Mouse (Mus musculus): ENCODE measurements around the gene Rin3.

Gene Rin3

GRCm38 (mm10) chr12:102302831-102303351 lies 20.0 kb downstream of the Rin3 start:
- DNase-seq (ENCODE audit: low spot score), result no peak

- DNase-seq (ENCODE audit: low spot score), result no peak
Measured at GRCm38 (mm10) chr12:102303867-102304266, 21.0 kb downstream of the Rin3 start.

DNA sequence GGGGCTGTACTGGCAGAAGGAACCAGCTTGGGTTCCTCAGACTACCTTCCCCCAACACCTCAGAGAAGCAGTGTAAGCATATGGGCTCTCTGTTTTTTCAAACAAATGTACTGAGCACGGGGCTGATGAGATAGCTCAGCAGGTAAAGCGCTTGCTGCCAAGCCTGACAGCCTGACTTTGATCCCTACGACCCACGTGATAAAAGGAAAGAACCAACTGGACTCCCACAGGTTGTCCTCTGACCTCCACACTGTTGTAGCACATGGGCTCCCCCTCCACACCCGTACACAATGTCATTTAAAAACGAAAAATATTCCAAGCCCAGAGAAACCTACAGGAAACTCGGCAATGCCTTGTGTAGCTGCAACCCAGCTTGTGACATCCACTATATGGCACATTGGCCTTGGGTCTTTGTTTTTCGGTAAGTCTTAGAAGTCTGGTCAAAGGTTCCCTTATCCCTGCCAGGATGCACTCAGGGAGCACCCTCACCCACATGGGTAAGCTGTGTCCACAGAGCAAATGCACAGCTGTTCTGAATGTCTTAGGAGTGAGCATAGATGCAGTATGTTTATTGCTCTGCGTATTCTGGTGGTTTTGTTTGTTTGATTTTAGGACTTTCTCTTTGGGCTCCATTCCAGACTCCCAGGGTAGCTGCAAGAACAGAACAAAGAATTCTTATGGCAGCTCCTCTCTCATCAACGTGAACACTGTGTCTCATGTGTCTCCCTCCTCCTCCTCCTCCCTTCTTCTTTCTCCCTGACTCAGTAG lies 22.4 kb downstream of the Rin3 start:
- no peak for DNase-seq (ENCODE audit: low spot score)

DNA sequence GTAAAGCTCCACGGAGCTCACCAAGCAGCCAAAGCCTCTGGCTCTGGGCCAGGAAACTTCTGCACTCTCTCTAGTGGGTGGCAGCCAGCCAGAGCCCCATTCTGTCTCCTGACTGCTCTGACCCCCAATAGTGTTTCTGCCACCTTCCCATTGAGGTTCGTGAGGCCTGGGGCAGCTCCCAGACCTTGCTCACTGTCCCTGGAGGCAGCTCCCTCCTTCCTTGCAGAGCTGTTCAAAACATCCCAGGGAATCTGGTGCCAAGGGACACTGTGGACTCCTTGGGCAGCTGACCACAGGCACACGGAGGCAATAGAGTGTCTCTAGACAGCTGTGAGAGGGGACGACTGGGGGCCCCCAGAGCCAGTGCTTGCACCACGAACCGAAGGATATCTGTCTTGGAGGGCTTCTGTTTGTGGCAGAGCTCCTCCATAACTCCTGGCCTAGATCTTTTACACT lies 25.2 kb downstream of the Rin3 start:
- no peak for DNase-seq (ENCODE audit: low spot score)

GRCm38 (mm10) chr12:102308457-102309011 lies 25.7 kb downstream of the Rin3 start:
- DNase-seq (ENCODE audit: low spot score), result no peak

DNA sequence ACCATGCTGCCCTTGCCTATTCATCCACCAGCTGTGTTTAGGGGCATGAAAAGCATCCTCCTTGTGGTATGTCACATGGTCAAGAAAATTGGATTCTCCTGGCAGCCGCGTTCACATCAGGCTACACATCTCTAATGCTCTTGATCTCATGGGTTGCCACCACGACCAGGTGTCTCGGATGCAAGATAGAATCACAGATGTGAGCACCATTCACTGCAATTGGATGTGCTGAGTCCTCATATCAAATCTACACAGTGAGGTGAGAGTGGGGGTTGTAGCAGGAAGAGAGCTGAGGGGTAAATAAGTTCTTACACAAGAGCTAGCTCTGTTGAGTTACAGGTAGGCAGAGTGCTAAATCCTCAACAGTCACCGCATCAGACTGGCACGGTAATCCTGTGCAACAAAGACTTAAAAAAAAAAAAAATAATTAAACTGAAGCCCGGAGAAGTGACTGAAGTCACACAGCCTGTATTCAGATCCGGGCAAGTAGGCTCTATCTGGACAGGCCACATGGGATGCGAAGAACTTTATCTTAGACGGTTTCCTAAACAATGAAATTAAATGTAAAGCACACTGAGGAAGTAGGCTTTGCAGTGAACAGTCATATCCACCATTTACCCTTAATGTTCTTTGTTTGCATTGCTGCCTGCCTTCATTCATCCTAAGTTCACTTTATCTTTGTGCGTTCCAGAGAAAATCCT lies 26.4 kb downstream of the Rin3 start:
- no peak for DNase-seq (ENCODE audit: low spot score)

GRCm38 (mm10) chr12:102309800-102310195 lies 26.9 kb downstream of the Rin3 start:
- DNase-seq (ENCODE audit: low spot score), result no peak

GRCm38 (mm10) chr12:102310261-102310660 lies 27.4 kb downstream of the Rin3 start:
- DNase-seq (ENCODE audit: low spot score), result no peak

DNA sequence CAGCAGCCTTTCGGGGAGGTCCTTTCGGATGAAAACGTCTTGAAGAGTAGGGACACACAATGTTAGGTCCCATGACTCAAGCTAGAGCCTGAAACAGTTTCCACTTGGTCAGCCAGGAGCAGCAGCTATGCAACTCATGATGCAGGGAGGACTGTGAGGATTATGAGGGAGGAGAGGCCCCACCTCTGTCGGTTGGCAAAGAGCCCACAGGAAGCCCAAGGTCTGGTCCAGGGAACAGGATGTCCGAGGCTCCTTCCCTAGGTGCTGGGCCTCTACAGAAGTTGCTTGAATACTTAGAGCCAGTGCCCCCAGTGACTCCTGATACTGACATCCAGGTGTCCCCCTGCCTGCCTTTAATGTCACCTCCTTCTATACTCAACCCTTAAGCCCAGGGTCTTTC lies 28.6 kb downstream of the Rin3 start:
- DNase-seq (ENCODE audit: low spot score), result no peak

- no peak for DNase-seq (ENCODE audit: low spot score)
Measured at GRCm38 (mm10) chr12:102319150-102319549, 36.3 kb downstream of the Rin3 start.

DNA sequence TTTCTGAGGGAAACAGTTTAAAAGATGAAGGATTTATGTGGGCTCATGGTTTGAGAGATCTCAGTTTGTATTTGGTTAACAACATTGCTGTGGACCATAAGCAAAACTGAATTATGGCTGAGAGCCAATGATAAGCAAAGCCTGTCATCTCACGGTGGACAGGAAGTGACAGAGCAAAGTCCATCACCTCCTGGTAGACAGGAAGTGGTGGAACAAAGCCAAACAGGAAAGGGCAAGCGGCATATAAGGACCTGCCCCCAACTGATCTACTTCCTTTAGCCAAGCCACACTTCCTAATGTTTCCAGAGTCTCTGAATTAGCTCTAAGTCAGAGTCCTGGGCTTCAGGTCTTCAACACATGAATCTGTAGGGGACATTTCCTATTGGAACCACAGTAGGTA lies 37.1 kb downstream of the Rin3 start:
- DNase-seq (ENCODE audit: low spot score), result no peak

GRCm38 (mm10) chr12:102320322-102320721 lies 37.5 kb downstream of the Rin3 start:
- no peak for DNase-seq (ENCODE audit: low spot score)

- no peak for DNase-seq (ENCODE audit: low spot score)
Measured at GRCm38 (mm10) chr12:102321064-102321728, 38.3 kb downstream of the Rin3 start.

DNA sequence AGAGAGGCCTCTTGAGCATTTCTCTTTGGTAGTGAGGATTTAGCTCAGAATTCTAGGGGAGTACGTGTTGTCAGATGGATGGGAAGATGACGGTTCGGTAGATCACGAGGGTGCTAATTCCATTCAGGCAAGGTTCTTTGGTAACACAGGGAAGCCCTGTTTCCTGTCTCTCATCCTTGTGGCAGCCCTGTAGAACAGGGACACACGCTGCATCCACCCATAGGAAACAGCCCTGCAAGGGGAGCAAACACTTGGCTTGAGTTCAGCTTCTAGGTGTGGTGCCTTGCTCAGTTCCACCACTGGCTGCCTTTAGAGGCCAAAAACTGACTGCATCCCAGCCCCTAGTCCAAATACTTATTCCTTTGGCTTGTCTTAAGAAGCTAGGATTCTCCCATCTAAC lies 39.0 kb downstream of the Rin3 start:
- no peak for DNase-seq (ENCODE audit: low spot score)

DNA sequence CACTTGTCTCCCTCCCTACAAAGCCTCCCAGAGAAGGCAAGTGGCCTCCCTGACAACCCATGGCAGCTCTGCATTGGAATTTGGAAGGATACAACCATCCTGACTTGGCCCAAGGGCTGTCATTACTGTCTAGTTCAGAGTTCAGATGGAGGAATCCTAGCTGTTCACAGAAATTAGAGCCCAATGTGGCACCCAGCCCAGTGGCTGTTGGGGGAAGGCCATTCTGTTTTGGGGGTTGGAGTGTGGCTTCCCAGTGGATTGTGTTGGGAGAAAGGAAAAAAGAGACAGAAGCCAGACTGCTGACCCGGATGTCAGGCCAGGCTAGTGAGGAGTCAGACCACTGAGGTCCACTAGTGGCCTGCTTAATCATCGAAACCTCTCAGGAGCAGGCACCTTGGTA lies 40.5 kb downstream of the Rin3 start:
- no peak for DNase-seq (ENCODE audit: low spot score)

DNA sequence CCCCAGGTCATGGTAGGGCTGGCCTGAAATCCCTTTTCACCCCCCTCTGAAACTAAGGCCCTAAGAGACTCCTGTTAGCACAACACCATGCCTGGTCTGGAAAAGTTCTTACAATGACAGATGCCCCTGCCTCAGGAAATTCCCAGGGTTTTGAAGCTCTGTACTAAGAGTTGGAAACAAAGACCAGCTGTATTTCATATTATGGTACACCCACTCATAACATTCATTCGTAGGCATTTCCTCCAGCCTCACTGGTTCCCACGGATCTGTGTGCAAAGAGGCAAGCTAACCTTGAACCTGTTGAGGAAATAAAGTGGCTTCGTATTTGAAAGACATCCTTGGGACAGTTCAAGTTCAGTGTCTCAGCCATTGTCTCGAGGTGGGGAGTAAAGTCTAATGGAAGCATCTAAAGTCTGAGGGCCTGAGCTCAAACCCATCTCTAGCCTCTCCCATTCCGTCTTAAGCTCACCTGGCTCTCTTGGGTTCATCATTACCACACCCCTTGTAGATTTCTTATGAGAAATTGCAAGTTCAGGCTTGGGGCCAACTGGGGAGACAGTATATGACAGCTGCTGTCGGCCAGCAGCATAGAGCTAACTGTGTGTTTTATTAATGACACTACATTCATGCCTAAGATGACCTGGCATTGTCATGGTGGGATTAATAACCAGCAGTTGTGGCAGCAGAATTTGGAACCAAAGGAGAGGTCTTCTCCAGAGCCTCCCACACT lies 41.5 kb downstream of the Rin3 start:
- DNase-seq (ENCODE audit: low spot score), result no peak

DNA sequence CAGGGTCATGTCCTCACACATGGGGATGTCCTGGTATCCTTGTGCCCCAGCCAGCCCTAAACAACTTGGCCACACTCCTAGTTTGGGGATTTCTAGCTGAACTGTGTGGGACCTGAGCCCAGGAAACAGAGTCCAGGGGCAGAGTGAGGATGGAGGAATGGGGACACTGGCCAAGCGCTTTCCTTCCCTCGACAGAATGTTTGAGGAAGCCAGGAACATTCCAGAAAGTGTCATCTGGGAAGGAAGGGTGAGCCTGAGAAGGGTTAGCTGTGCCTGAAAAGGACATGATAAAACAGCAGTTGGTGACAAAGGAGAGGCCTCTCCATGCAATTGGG lies 42.0 kb downstream of the Rin3 start:
- no peak for DNase-seq (ENCODE audit: low spot score)

GRCm38 (mm10) chr12:102326753-102327340 lies 44.0 kb downstream of the Rin3 start:
- DNase-seq (ENCODE audit: low spot score), result no peak

- DNase-seq (ENCODE audit: low spot score), result no peak
Measured at GRCm38 (mm10) chr12:102327525-102327924, 44.7 kb downstream of the Rin3 start.

DNA sequence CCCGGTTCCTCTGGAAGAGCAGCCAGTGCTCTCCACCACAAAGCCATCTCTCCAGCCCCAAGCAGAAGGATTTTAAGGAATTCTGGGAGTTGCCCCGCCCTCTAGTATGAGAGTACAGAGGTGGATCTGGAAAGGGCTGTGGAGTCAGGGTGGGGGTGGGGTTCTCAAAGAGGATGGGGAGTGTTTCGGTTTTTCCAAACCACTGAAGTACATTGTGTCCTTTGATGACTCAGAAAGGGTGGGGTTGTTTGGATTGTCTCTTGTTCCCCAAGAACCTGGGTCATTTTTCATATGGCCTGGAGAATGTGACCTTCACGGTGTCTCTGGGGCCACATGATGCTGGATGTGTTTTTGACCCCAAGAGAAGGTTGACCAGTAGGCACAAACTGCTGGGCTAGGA lies 45.2 kb downstream of the Rin3 start:
- DNase-seq (ENCODE audit: low spot score), result no peak

DNA sequence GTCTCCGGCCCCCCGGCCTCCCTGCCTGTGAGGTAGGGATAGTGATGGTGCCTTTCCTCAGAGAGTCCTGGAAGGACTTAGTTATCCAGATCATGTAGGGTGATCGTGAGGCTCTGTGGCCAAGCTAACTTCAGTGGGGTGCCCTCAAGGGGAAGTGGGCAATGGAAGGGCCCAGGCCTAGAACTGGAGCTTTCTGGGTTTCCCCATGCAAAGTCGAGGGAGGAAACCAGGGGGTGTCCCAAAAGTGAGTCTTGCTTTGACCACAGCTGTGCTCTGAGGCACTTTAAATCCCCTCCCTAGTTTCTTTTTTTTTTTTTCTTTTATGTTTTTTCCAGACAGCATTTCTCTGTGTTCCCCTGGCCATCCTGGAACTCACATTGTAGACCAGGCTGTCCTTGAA lies 47.3 kb downstream of the Rin3 start:
- DNase-seq (ENCODE audit: low spot score), result no peak

DNA sequence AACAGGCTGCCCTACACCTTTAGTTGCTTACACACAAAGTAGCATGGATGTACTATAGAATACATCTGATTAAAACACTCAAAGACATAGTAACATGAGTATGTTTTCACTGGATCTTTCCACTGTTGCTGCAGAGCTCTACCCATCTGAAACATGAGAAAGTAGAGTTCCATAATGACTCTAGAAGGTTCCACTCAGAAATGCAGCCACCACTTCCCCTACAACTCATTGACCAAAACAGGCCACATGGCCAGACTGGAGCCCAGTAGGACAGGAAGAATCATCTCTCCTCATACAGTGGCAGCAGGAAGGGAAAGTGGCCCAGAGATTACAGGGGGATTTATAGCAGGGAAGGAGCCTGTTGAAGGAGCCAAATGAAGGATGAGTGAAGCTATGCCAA lies 47.9 kb downstream of the Rin3 start:
- DNase-seq (ENCODE audit: low spot score), result no peak

All from c-Kit-positive CD71-positive TER-119-positive erythroid progenitor cells, embryonic 14.5 days (primary cell).